Mouse (Mus musculus): ENCODE data around the gene Prrx1.

DNA sequence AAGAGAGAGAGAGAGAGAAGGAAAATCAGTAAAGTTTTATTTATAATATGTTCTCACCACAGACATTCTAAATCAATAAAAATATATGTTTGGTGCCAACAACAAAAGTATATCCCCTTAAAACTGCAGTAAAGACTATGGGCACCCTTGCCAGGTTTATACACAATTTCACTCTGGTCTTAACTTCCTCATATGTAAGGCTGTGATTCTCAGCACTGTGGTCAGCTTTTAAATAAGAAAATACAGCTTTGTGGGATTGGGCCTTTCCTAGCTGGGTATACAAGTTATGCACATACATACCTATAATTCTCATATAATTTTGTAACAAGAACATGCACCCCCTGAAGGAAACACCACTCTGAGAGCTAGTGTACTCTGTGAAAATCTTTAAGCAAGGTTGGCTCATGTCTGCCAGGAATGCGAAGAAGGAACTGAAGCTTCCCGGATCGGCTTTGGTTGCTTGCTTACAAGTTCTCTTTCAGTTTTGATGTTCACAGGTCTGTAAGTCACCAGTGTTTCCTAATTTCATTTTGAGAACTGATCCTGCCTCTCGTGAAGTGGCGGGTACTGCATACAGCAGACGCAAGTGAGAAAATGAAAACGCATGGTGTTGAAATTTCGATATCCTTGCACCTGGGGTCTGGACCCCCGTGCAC is 29.4 kb downstream of the Prrx1 start:
- TF ChIP-seq CTCF (IDR thresholded peaks at IDR 0.05; ENCODE audit: borderline replicate concordance, control insufficient read depth, extremely low read depth, insufficient read depth, low read length, poor library complexity) (no peak), POLR2A (IDR thresholded peaks at IDR 0.05; ENCODE audit: control insufficient read depth, extremely low read depth, insufficient read depth, low read length, poor library complexity) (no peak)
